Mouse (Mus musculus) heart, embryonic 11.5 days (tissue): ENCODE results near the gene Pde4d. TPM values are rescaled to one million over a fixed set of nuclear protein-coding genes. Genes with fewer than 3 reads are reported as not detected.

Experiments used
- ATAC-seq: fragments of 200-750 bp; cut with Nextera tagmentation; replicated peaks from 2 replicates; pipeline ENCODE4 v1.8.0; 2017; ENCODE audit warnings: moderate library complexity; ENCODE audit not compliant: insufficient number of reproducible peaks, low FRiP score, low TSS enrichment
- H3K27ac ChIP-seq: fragments of 300-500 bp; sonication (generic); 2 replicates; pipeline ENCODE4 v1.5.1; 2014; ENCODE audit warnings: mild to moderate bottlenecking, low read depth, low read length
- H3K27me3 ChIP-seq: fragments of 300-500 bp; sonication (generic); 2 replicates; pipeline ENCODE4 v1.6.1; 2014; ENCODE audit warnings: mild to moderate bottlenecking, low read length, mixed read lengths; ENCODE audit not compliant: control insufficient read depth, insufficient read depth
- H3K36me3 ChIP-seq: fragments of 300-500 bp; sonication (generic); 2 replicates; pipeline ENCODE4 v1.6.1; 2014; ENCODE audit warnings: mild to moderate bottlenecking, low read length, moderate library complexity, mixed read lengths; ENCODE audit not compliant: control insufficient read depth, insufficient read depth
- H3K4me1 ChIP-seq: fragments of 300-500 bp; sonication (generic); 2 replicates; pipeline ENCODE4 v1.6.1; 2014; ENCODE audit warnings: low read length; ENCODE audit not compliant: control insufficient read depth, insufficient read depth
- H3K4me2 ChIP-seq: fragments of 300-500 bp; sonication (generic); 2 replicates; pipeline ENCODE4 v1.6.1; 2014; ENCODE audit warnings: mild to moderate bottlenecking, moderate library complexity
- H3K4me3 ChIP-seq: fragments of 300-500 bp; sonication (generic); 2 replicates; pipeline ENCODE4 v1.5.1; 2014; ENCODE audit warnings: low read depth, low read length
- H3K9ac ChIP-seq: fragments of 300-500 bp; sonication (generic); 2 replicates; pipeline ENCODE4 v1.6.1; 2014; ENCODE audit warnings: mild to moderate bottlenecking, low read depth, low read length, moderate library complexity
- H3K9me3 ChIP-seq: fragments of 300-500 bp; sonication (generic); replicated peaks from 2 replicates; pipeline ENCODE4 v1.6.1; 2016; ENCODE audit warnings: low read length; ENCODE audit not compliant: control insufficient read depth
- WGBS: fragments of 180-500 bp; shearing (Covaris S2); extraction: QIAGEN DNeasy Blood & Tissue Kit; methylation state at CpG from one replicate; pipeline ENCODE4 v1.1.7; 2014; ENCODE audit not compliant: insufficient replicate concordance; 5-methylcytosine and 5-hydroxymethylcytosine counted together
- polyA plus RNA-seq: library from polyadenylated mRNA; unstranded; fragments of >200 nt; fragmentation: Nextera tagmentation; extraction: Ambion mirVana; gene quantifications from 2 replicates; pipeline ENCODE4 v1.2.1, GENCODE M21; 2014

Gene Pde4d
- polyA plus RNA-seq, 1 experiment from 2014 or later = 27.8 TPM

DNA sequence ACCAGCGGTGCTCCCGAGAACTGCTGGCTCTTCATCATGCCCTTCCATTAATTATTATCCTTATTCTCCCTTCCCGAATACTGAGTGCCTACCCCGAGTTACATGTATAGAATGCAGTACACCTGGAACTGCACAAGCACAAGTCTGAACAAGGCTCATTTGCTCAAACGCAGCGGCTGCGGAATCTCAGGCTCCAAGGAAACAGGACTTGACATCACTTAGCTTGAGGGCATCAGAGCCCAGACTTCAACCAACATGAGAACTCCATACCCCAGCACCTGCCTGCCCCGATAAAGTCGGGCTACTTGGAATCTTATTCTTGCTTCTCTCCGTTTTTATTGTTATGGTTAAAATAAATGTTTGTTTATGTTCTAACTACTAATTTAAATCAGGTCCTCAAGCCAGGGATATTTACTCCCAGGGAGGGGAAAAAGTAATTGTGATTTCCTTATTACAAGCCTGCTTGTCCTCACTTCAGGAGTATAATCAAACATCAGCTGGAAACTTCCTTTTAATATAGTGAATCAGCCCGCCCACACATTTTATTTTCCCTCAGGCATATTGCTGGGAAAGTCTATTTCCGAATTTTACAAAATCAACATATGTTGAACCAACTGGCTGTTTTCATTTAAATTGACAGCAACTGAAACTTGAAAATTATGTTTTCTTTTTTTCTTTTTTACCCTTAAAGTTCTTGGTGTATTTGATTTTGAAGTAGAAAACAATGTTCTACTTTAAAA, 849.9 kb downstream of the Pde4d start:
- no peak for ATAC-seq
- Histone ChIP-seq H3K9ac (no peak overlapping the region), H3K4me1 (peaks cover 6% of the 10 kb centered on the region), H3K27me3 (no peaks in the 10 kb centered on the region), H3K27ac (no peak overlapping the region), H3K4me3 (no peak overlapping the region), H3K9me3 (no peaks in the 10 kb centered on the region), H3K4me2 (no peak overlapping the region), H3K36me3 (no peaks in the 10 kb centered on the region)
- 81% methylated on average over 12 of the region's 12 CpGs for WGBS

DNA sequence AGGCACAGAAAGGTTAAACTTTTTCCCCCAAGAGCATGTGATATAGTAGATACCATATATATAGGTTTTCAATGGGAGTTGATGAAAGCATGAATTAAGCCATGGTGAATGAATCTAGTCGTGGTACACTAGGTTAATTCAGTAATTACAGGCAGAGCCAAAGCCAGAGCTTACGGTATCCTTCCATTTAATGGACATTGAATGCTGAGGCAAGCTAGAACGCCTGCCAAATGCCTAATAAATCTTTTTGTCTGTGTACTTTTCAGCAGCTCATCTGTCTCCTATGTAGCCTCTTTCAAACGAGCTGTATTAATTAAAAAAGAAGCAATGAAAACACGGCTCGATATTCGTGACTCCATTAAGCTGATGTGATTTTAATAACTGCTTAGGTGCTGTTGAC, 862.8 kb downstream of the Pde4d start:
- no peak overlapping the region for H3K4me3 ChIP-seq
- H3K27ac ChIP-seq = no peak overlapping the region
- 75% methylated on average over 7 of the region's 7 CpGs for WGBS
- H3K4me2 ChIP-seq = no peak overlapping the region
- H3K9me3 ChIP-seq = no peaks in the 10 kb centered on the region
- H3K4me1 ChIP-seq = no peaks in the 10 kb centered on the region
- H3K9ac ChIP-seq = no peak overlapping the region
- H3K27me3 ChIP-seq = no peaks in the 10 kb centered on the region
- no peaks in the 10 kb centered on the region for H3K36me3 ChIP-seq
- no peak for ATAC-seq

DNA sequence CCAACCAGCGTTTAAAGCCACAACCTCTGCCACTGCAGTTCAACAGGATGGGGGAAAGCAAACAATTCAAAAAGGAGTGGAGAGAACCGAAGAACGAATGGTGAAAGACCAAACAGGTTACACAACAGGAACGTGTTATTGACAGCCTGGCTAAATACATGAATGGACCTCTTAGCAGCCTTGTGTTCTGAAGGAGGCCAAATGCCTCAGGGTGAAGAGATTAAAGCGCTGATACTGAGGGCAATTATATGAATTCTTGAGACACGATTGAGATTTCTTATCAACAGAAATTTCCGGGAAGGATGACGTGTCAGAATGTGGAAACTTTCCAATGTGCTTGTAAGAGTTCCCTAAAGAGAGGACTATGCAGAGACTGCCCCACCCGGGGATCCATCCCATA, 865.9 kb downstream of the Pde4d start:
- H3K4me2 ChIP-seq = no peak overlapping the region
- no peaks in the 10 kb centered on the region for H3K36me3 ChIP-seq
- no peaks in the 10 kb centered on the region for H3K9me3 ChIP-seq
- no peak overlapping the region for H3K27ac ChIP-seq
- WGBS = 59% methylated on average over 9 of the region's 9 CpGs
- no peak overlapping the region for H3K9ac ChIP-seq
- no peak for ATAC-seq
- peaks cover 2% of the 10 kb centered on the region; the same call in 1 of the 2 replicates for H3K4me1 ChIP-seq
- H3K27me3 ChIP-seq = no peaks in the 10 kb centered on the region
- no peak overlapping the region for H3K4me3 ChIP-seq

DNA sequence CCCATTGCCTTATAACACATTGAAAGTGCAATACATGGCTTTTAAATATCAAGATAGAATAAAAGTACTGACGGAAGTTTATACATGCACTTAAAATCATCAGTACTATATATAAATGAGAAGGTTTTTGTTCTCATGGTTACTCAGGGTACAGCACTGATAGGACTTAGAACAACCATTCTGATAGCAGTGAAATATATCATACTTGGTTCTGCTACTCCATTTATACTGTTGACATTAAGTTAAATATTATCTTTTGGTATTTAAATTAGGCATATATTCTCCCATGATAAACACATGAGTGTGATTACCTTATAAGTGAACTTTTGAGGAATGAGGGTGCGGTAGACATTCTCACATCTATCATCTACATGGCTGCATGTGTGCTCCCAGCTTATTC, 867.9 kb downstream of the Pde4d start:
- Histone ChIP-seq H3K36me3 (no peaks in the 10 kb centered on the region), H3K27me3 (no peaks in the 10 kb centered on the region), H3K9me3 (no peaks in the 10 kb centered on the region), H3K4me3 (no peak overlapping the region), H3K4me1 (peaks cover 2% of the 10 kb centered on the region; the same call in 1 of the 2 replicates), H3K27ac (no peak overlapping the region), H3K4me2 (no peak overlapping the region), H3K9ac (no peak overlapping the region)
- no peak for ATAC-seq
- 88% methylated on average over 2 of the region's 2 CpGs for WGBS

- ATAC-seq = no peak
- H3K27ac ChIP-seq = no peak overlapping the region
- 63% methylated on average over 3 of the region's 3 CpGs for WGBS
Measured at GRCm38 (mm10) chr13:109318434-109318998, 868.8 kb downstream of the Pde4d start.

DNA sequence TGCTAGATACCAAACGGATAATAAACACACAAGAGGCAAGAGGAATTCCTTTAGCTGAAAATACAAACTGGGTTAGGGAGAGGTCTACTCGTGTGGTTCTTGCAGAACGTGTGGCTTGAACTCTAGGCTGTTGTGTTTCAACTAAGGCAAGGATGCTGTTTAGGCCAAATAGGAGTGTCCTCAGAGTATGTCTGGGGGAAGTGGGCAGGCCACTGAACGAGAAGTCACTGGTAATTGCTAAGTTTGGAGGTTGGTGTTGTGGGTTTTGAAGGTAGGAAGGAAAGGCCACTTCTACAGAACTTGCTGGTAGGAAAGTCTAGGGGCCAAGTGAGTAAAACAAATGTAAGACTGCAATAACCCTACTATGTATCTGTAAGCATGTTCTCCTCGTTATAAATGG, 876.3 kb downstream of the Pde4d start:
- Histone ChIP-seq H3K27me3 (no peaks in the 10 kb centered on the region), H3K36me3 (no peaks in the 10 kb centered on the region), H3K4me2 (no peak overlapping the region), H3K27ac (no peak overlapping the region), H3K4me3 (no peak overlapping the region), H3K9me3 (no peaks in the 10 kb centered on the region), H3K9ac (no peak overlapping the region), H3K4me1 (no peaks in the 10 kb centered on the region)
- no peak for ATAC-seq
- 79% methylated on average over 5 of the region's 5 CpGs for WGBS

More at GRCm38 (mm10) chr13:109318434-109318998, 868.8 kb downstream of the Pde4d start:
- H3K36me3 ChIP-seq = no peaks in the 10 kb centered on the region
- no peak overlapping the region for H3K4me2 ChIP-seq
- no peak overlapping the region for H3K4me3 ChIP-seq
- H3K9me3 ChIP-seq = no peaks in the 10 kb centered on the region
- no peaks in the 10 kb centered on the region for H3K27me3 ChIP-seq
- H3K9ac ChIP-seq = no peak overlapping the region
- H3K4me1 ChIP-seq = peaks cover 2% of the 10 kb centered on the region; the same call in 1 of the 2 replicates

- H3K9ac ChIP-seq = no peak overlapping the region
- H3K27ac ChIP-seq = no peak overlapping the region
- H3K4me2 ChIP-seq = no peak overlapping the region
- no peaks in the 10 kb centered on the region for H3K36me3 ChIP-seq
- no peaks in the 10 kb centered on the region for H3K4me1 ChIP-seq
- H3K27me3 ChIP-seq = no peaks in the 10 kb centered on the region
- H3K9me3 ChIP-seq = no peaks in the 10 kb centered on the region
- no peak overlapping the region for H3K4me3 ChIP-seq
- WGBS = 68% methylated on average over 1 of the region's 1 CpGs
- ATAC-seq = no peak
Measured at GRCm38 (mm10) chr13:109331563-109331962, 881.8 kb downstream of the Pde4d start.

- Histone ChIP-seq H3K9me3 (no peaks in the 10 kb centered on the region), H3K4me2 (no peak overlapping the region), H3K27me3 (no peaks in the 10 kb centered on the region), H3K27ac (no peak overlapping the region), H3K9ac (no peak overlapping the region), H3K36me3 (no peaks in the 10 kb centered on the region), H3K4me3 (no peak overlapping the region), H3K4me1 (no peaks in the 10 kb centered on the region)
- ATAC-seq = no peak
- WGBS = 54% methylated on average over 3 of the region's 3 CpGs
Measured at GRCm38 (mm10) chr13:109341902-109342301, 892.2 kb downstream of the Pde4d start.

DNA sequence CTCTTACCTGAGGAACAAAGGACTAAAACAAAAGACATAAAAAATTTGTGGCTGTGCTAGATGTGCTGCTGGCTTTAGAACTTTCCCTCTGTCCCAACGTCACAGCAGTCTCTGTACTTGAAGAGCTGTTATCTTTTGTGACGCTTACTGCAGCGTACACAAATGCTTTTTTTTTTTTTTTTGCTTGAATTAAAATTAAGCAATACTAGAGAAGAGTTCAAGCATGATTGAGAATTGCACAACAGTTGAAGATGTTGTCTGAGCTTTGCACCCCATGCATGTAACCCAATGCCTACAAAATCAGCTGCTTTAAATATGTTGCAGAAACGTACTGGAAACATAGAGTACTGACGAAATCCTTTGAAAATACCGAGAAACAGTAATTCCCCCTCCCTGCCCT, 892.7 kb downstream of the Pde4d start:
- no peaks in the 10 kb centered on the region for H3K36me3 ChIP-seq
- no peaks in the 10 kb centered on the region for H3K9me3 ChIP-seq
- H3K9ac ChIP-seq = no peak overlapping the region
- H3K4me2 ChIP-seq = no peak overlapping the region
- no peak overlapping the region for H3K4me3 ChIP-seq
- no peaks in the 10 kb centered on the region for H3K27me3 ChIP-seq
- no peak for ATAC-seq
- 43% methylated on average over 6 of the region's 6 CpGs for WGBS
- H3K27ac ChIP-seq = no peak overlapping the region
- no peaks in the 10 kb centered on the region for H3K4me1 ChIP-seq
